Mouse (Mus musculus): ENCODE measurements around the gene Olfr73.
"Not testable (repeated sequence)": the region's sequence is repeated elsewhere in the genome, so short reads cannot be mapped to it uniquely, and the experiment has no call there.

Olfr73 gene

GRCm38 (mm10) chr2:88037599-88037998 lies at the start of gene Olfr73:
TSS of gene Olfr73 (minus strand) at chr2:88037699.
- in situ Hi-C loops (cut with MseI, MboI) = no loop called here

- in situ Hi-C loops (cut with MseI, MboI) = no loop called here
These were observed 34.2 kb upstream of the Olfr73 start, which contains the start of gene Olfr1163 for GRCm38 (mm10) chr2:88071730-88072129. TSS of gene Olfr1163 (minus strand) at chr2:88071830.

DNA sequence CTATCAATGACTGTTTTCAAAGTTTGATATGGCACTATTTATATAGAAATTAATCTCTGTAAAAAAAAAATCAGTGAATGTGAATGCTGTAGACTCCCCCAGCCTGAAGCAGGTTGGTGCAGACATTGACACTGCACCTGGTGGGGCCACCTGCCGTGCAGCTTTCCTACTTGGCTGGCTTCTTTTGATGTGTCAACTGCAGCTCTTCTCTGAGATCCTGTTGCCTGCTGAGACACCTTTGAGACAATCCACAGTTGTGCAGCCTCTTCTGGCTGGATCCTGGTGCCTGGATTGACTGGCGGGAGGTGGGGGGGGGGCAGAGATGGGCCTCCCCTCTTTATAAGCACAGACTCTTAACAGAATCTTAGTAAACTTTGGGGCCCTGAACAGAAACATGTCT lies 26.1 kb upstream of the Olfr73 start:
- in situ Hi-C loops (cut with MseI, MboI) = no loop called here

DNA sequence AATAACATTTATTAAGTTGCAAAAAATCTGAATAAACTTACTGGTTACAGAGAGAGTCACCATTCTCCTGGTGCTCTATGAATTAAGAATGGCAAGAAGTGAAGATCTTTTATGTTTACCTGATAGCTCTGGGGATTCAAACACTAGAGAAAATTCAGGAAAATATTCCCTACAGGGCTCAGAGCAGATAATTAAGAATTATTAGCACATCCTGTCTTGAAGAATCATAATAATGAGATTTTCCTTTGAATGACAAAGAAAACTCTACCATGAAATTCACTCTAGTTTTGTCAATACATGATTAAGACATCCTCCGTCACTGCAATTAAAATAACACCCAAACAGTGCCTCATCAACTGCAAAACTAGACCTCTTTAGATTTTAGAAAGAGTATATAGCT lies 13.5 kb upstream of the Olfr73 start, which contains the start of gene Olfr1162:
TSS of gene Olfr1162 (minus strand) at position 101 of the 400 bp plus-strand sequence.
- in situ Hi-C loops (cut with MseI, MboI) = no loop called here

GRCm38 (mm10) chr2:88022474-88022873 lies 15.0 kb downstream of the Olfr73 start, which contains the start of gene Olfr1161:
TSS of gene Olfr1161 (plus strand) at chr2:88022774.
- in situ Hi-C loops (cut with MseI, MboI) = not testable (repeated sequence)

GRCm38 (mm10) chr2:88007515-88008318 lies 29.8 kb downstream of the Olfr73 start, which contains the start of gene Olfr1160:
TSS of gene Olfr1160 (minus strand) at chr2:88008268.
- in situ Hi-C loops (cut with MseI, MboI) = no loop called here

DNA sequence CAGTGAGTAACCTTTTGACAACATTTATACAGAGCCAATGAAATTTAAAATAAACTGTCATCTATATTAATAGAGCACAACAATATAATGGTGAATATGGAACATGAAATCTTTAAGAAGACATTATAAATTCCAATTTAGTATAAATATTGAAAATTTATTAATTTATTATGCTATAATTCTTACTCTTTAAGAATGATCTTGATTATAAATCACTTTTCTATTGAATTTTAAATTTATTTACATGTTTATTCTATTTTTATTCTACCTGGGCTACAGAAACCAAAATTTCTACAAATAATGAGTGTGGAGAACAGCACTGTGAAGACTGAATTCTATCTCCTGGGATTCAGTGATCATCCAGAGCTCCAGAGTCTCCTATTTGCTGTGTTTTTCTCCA lies 47.7 kb downstream of the Olfr73 start, which contains the start of gene Olfr1158:
TSS of gene Olfr1158 (plus strand) at position 301 of the 400 bp plus-strand sequence.
- in situ Hi-C loops (cut with MseI, MboI) = no loop called here

Data from mouse trophoblast stem cell (cell line).